Mouse (Mus musculus) cortical plate, adult 2 months (tissue): ENCODE measurements around the gene Rell1.

Experiments
- CTCF ChIP-seq: fragments of 200-500 bp; IDR thresholded peaks from 2 replicates; pipeline ENCODE4 v1.5.1; 2011; ENCODE audit warnings: mild to moderate bottlenecking, control low read depth, low read length; ENCODE audit not compliant: insufficient read depth; ENCODE audit errors: extremely low read depth
- POLR2A ChIP-seq: fragments of 200-500 bp; IDR thresholded peaks from 2 replicates; pipeline ENCODE4 v1.6.1; 2011; ENCODE audit warnings: mild to moderate bottlenecking, low read length, control low read depth; ENCODE audit not compliant: insufficient read depth; ENCODE audit errors: extremely low read depth

GRCm38 (mm10) chr5:63910171-63910960 lies 58.3 kb downstream of the Rell1 start:
- TF ChIP-seq POLR2A (no peak), CTCF (no peak)
